Mouse (Mus musculus) ES-Bruce4 (cell line): ENCODE data around the gene Arhgef2. TPM values are rescaled to one million over a fixed set of nuclear protein-coding genes. Genes with fewer than 3 reads are reported as not detected.

Experiments used
- H3K27ac ChIP-seq: 2 replicates; pipeline ENCODE4 v1.5.1; 2012; ENCODE audit warnings: low read length, inconsistent platforms; ENCODE audit not compliant: insufficient read depth
- H3K27me3 ChIP-seq: 2 replicates; pipeline ENCODE4 v1.6.1; 2012; ENCODE audit warnings: mild to moderate bottlenecking, low read length, inconsistent platforms; ENCODE audit not compliant: control insufficient read depth, poor library complexity, insufficient read depth, severe bottlenecking
- H3K36me3 ChIP-seq: 2 replicates; pipeline ENCODE4 v1.6.1; 2012; ENCODE audit warnings: inconsistent platforms, mild to moderate bottlenecking, low read length, moderate library complexity; ENCODE audit not compliant: control insufficient read depth, poor library complexity, insufficient read depth, severe bottlenecking
- H3K4me1 ChIP-seq: one replicate; pipeline ENCODE4 v1.8.1; 2011; ENCODE audit warnings: low read length; ENCODE audit not compliant: control insufficient read depth, insufficient read depth
- H3K4me3 ChIP-seq: 2 replicates; pipeline ENCODE4 v1.5.1; 2011; ENCODE audit warnings: low read depth, mild to moderate bottlenecking, low read length
- H3K9ac ChIP-seq: 2 replicates; pipeline ENCODE4 v1.6.1; 2012; ENCODE audit warnings: low read depth, mild to moderate bottlenecking, inconsistent platforms; ENCODE audit not compliant: poor library complexity, severe bottlenecking
- H3K9me3 ChIP-seq: replicated peaks from 2 replicates; pipeline ENCODE4 v1.6.1; 2012; ENCODE audit warnings: mild to moderate bottlenecking, low read length, inconsistent platforms; ENCODE audit not compliant: control insufficient read depth, poor library complexity, insufficient read depth, severe bottlenecking
- CTCF ChIP-seq: IDR thresholded peaks from one replicate; pipeline ENCODE4 v1.8.1; 2011; ENCODE audit warnings: low read depth, low read length
- EP300 ChIP-seq: IDR thresholded peaks from 2 replicates; pipeline ENCODE4 v1.6.1; 2011; ENCODE audit warnings: low read depth, low read length; ENCODE audit not compliant: insufficient read depth
- POLR2A ChIP-seq: IDR thresholded peaks from one replicate; pipeline ENCODE4 v1.8.1; 2011; ENCODE audit warnings: low read length; ENCODE audit not compliant: insufficient read depth
- polyA plus RNA-seq: library from polyadenylated mRNA; stranded (reverse); fragments of >200 nt; gene quantifications from 2 replicates; pipeline ENCODE4 v1.2.4, GENCODE M21; 2011; ENCODE audit warnings: low read depth; ENCODE audit not compliant: missing spikeins, insufficient read depth, insufficient read length

The Arhgef2 gene
- polyA plus RNA-seq, 1 experiment = 71.2 TPM

GRCm38 (mm10) chr3:88645937-88646336 lies 40.2 kb downstream of the Arhgef2 start:
- no peaks in the 10 kb centered on the region for H3K27me3 ChIP-seq

GRCm38 (mm10) chr3:88646426-88646995 lies 40.7 kb downstream of the Arhgef2 start:
- H3K4me3 ChIP-seq = no peak overlapping the region
- peaks cover 5% of the 10 kb centered on the region; the same call in 1 of the 2 replicates for H3K36me3 ChIP-seq
- H3K9ac ChIP-seq = no peak overlapping the region
- TF ChIP-seq CTCF (no peak), EP300 (peak; percentile 97)
- no peaks in the 10 kb centered on the region for H3K27me3 ChIP-seq
- no peaks in the 10 kb centered on the region for H3K9me3 ChIP-seq
- peaks cover 12% of the 10 kb centered on the region for H3K4me1 ChIP-seq
- peak overlapping the region; percentile 73 for H3K27ac ChIP-seq

More at GRCm38 (mm10) chr3:88645937-88646336, 40.2 kb downstream of the Arhgef2 start:
- Histone ChIP-seq H3K4me1 (peaks cover 12% of the 10 kb centered on the region), H3K4me3 (no peak overlapping the region), H3K36me3 (peaks cover 8% of the 10 kb centered on the region), H3K27ac (peak overlapping the region; percentile 73), H3K9me3 (no peaks in the 10 kb centered on the region), H3K9ac (no peak overlapping the region)
- no peak for TF ChIP-seq POLR2A
- no peak for TF ChIP-seq EP300
- TF ChIP-seq CTCF = no peak

- Histone ChIP-seq H3K9ac (no peak overlapping the region), H3K36me3 (peaks cover 5% of the 10 kb centered on the region; the same call in 1 of the 2 replicates), H3K9me3 (no peaks in the 10 kb centered on the region), H3K4me1 (peaks cover 12% of the 10 kb centered on the region), H3K27ac (peak overlapping the region; percentile 62), H3K4me3 (no peak overlapping the region), H3K27me3 (no peaks in the 10 kb centered on the region)
- TF ChIP-seq POLR2A = no peak
- no peak for TF ChIP-seq CTCF
- no peak for TF ChIP-seq EP300
These were observed 41.3 kb downstream of the Arhgef2 start for GRCm38 (mm10) chr3:88647076-88647475.

- Histone ChIP-seq H3K36me3 (0 out of 2 replicates have a peak, but pooled peaks cover 5% of the 10 kb centered on the region), H3K9ac (no peak overlapping the region), H3K4me3 (no peak overlapping the region), H3K4me1 (peaks cover 12% of the 10 kb centered on the region), H3K9me3 (no peaks in the 10 kb centered on the region), H3K27ac (peak overlapping the region; percentile 62; the same call in 1 of the 2 replicates), H3K27me3 (no peaks in the 10 kb centered on the region)
- TF ChIP-seq EP300 = no peak
These were observed 42.1 kb downstream of the Arhgef2 start for GRCm38 (mm10) chr3:88647779-88648413.

GRCm38 (mm10) chr3:88648452-88649168 lies 42.8 kb downstream of the Arhgef2 start:
- no peaks in the 10 kb centered on the region for H3K9me3 ChIP-seq
- H3K36me3 ChIP-seq = 0 out of 2 replicates have a peak, but pooled peaks cover 5% of the 10 kb centered on the region
- TF ChIP-seq CTCF (no peak), EP300 (no peak), POLR2A (no peak)
- no peak overlapping the region for H3K9ac ChIP-seq
- no peak overlapping the region for H3K27ac ChIP-seq
- H3K4me1 ChIP-seq = peaks cover 12% of the 10 kb centered on the region
- no peak overlapping the region for H3K4me3 ChIP-seq
- no peaks in the 10 kb centered on the region for H3K27me3 ChIP-seq

- TF ChIP-seq POLR2A = no peak
- no peak for TF ChIP-seq CTCF
- no peak for TF ChIP-seq EP300
- H3K4me1 ChIP-seq = peaks cover 12% of the 10 kb centered on the region
- H3K9me3 ChIP-seq = no peaks in the 10 kb centered on the region
- no peaks in the 10 kb centered on the region for H3K27me3 ChIP-seq
- no peak overlapping the region for H3K9ac ChIP-seq
- no peak overlapping the region for H3K27ac ChIP-seq
- H3K4me3 ChIP-seq = no peak overlapping the region
- 0 out of 2 replicates have a peak, but pooled peaks cover 5% of the 10 kb centered on the region for H3K36me3 ChIP-seq
These were observed 43.4 kb downstream of the Arhgef2 start for GRCm38 (mm10) chr3:88649186-88649585.
